In genomic region chr1:75379931-75380330, GRCm38 (mm10) we compare ENCODE assay signal across 18 mouse cellular contexts. TPM values are rescaled to one million over a fixed set of nuclear protein-coding genes. Genes with fewer than 3 reads are reported as not detected.
DNase-seq lines count a peak whose midpoint lies in the region; ATAC-seq and TF ChIP-seq lines count a peak whose summit lies in the region.
"Had no signal": no experiment of that assay in that cellular context is flagged by ENCODE, and none has a peak within 500 bp of the region (broad histone marks: within the 10 kb centered on the region; RNA-seq: fewer than 3 reads in every experiment).

No protein-coding gene starts in this region.

- no peak overlapping the region for H3K4me3 ChIP-seq in heart, adult 2 months
- H3K4me3 ChIP-seq in heart, postnatal 0 days (ENCODE audit: low read depth, low read length) = no peak overlapping the region
- H3K4me3 ChIP-seq: embryonic facial prominence, embryonic 15.5 days; left cerebral cortex, adult 2 months; liver, embryonic 15.5 days had no signal

- 64% methylated on average over 8 of the region's 8 CpGs for WGBS in heart, adult 2 months
- 49% methylated on average over 8 of the region's 8 CpGs for WGBS in heart, postnatal 0 days

- no peak for TF ChIP-seq POLR2A in heart, adult 2 months (IDR thresholded peaks at IDR 0.05; ENCODE audit: insufficient read depth, low read depth, low read length)

- no peak for TF ChIP-seq CTCF in heart, adult 2 months (IDR thresholded peaks at IDR 0.05)
- TF ChIP-seq CTCF in heart, postnatal 0 days (IDR thresholded peaks at IDR 0.05; ENCODE audit: low read depth) = no peak

- no peaks in the 10 kb centered on the region for H3K27me3 ChIP-seq in heart, adult 2 months (ENCODE audit: control insufficient read depth, insufficient read depth, low read length)
- H3K27me3 ChIP-seq in heart, postnatal 0 days (ENCODE audit: control insufficient read depth, insufficient read depth, low read length) = peaks cover 7% of the 10 kb centered on the region; the same call in 1 of the 2 replicates
- H3K27me3 ChIP-seq: embryonic facial prominence, embryonic 15.5 days had no signal

- peaks cover 2% of the 10 kb centered on the region; the same call in 1 of the 2 replicates for H3K79me2 ChIP-seq in heart, adult 2 months (replicated peaks; ENCODE audit: control insufficient read depth, insufficient read depth, low read length)

- no peaks in the 10 kb centered on the region for H3K9me3 ChIP-seq in heart, postnatal 0 days (replicated peaks; ENCODE audit: control insufficient read depth, low read length)
- H3K9me3 ChIP-seq: embryonic facial prominence, embryonic 15.5 days; liver, embryonic 15.5 days had no signal

- H3K9ac ChIP-seq in heart, adult 2 months (ENCODE audit: low read depth, low read length) = no peak overlapping the region
- no peak overlapping the region for H3K9ac ChIP-seq in heart, postnatal 0 days (replicated peaks; ENCODE audit: low read depth, low read length)
- H3K9ac ChIP-seq: embryonic facial prominence, embryonic 15.5 days; liver, embryonic 15.5 days had no signal

- TF ChIP-seq EP300 in heart, adult 2 months (IDR thresholded peaks at IDR 0.05; ENCODE audit: insufficient read depth, low read depth, low read length) = no peak
- TF ChIP-seq EP300 in heart, postnatal 0 days (IDR thresholded peaks at IDR 0.05; ENCODE audit: low read depth) = no peak

- H3K4me2 ChIP-seq in heart, postnatal 0 days (ENCODE audit: low read depth, low read length) = no peak overlapping the region
- H3K4me2 ChIP-seq: embryonic facial prominence, embryonic 15.5 days; liver, embryonic 15.5 days had no signal

- H3K27ac ChIP-seq in heart, adult 2 months = peak overlapping the region; percentile 54
- peak overlapping the region; percentile 84 for H3K27ac ChIP-seq in heart, postnatal 0 days (ENCODE audit: low read depth)
- H3K27ac ChIP-seq: embryonic facial prominence, embryonic 15.5 days; left cerebral cortex, adult 2 months; liver, embryonic 15.5 days had no signal

- no peaks in the 10 kb centered on the region for H3K36me3 ChIP-seq in heart, adult 2 months (ENCODE audit: control insufficient read depth, insufficient read depth, low read length)
- peaks cover 6% of the 10 kb centered on the region for H3K36me3 ChIP-seq in heart, postnatal 0 days (replicated peaks; ENCODE audit: control insufficient read depth, insufficient read depth, low read length)
- H3K36me3 ChIP-seq: embryonic facial prominence, embryonic 15.5 days; liver, embryonic 15.5 days had no signal

- no peak for ATAC-seq in heart, postnatal 0 days (ENCODE audit: insufficient read depth, low read depth)
- ATAC-seq: inflammation-experienced regulatory T-cells, adult 6 months; lung, postnatal 0 days had no signal

- H3K4me1 ChIP-seq in heart, adult 2 months (ENCODE audit: control insufficient read depth, insufficient read depth, low read length) = no peaks in the 10 kb centered on the region; the same call in 1 of the 2 replicates
- peaks cover 45% of the 10 kb centered on the region for H3K4me1 ChIP-seq in heart, postnatal 0 days (ENCODE audit: control insufficient read depth, insufficient read depth)

- intact Hi-C loops in heart, adult 2 months (cut with DNase I) = no loop called here
- intact Hi-C loops in heart, postnatal 25 days (cut with DNase I) = no loop called here
- intact Hi-C loops in gastrocnemius, postnatal 36 days (cut with DNase I) = no loop called here

- no peak for DNase-seq in heart, adult 2 months
- no peak for DNase-seq in heart, postnatal 25 days (ENCODE audit: low spot score)
- no peak for DNase-seq in heart, postnatal 0 days (ENCODE audit: low spot score)
- DNase-seq in heart, adult 8-10 months (ENCODE audit: low spot score) = no peak
- peak; percentile 54 to 60 for DNase-seq in gastrocnemius, postnatal 36 days
- DNase-seq in kidney, adult 11 months = no peak
- no peak for DNase-seq in urinary bladder, adult 18-20 months (ENCODE audit: low spot score in 2 of 2)
- DNase-seq: adrenal gland, postnatal 14 days; B cell, adult 2 months; midbrain, embryonic 14.5 days; thymus, postnatal 36 days had no signal

RNA-seq across cellular contexts. Expression of gene Speg, which starts 4.8 kb away (rescaled TPM):
- 100 to 1,000 TPM; 131 to 135 TPM for total RNA-seq in heart, adult 2 months (2021)
- 94.0 and 109 TPM in 2 replicates for polyA plus RNA-seq in heart, adult 2 months (2012; rRNA removed)
- 100 to 1,000 TPM; 141 to 144 TPM for total RNA-seq in heart, postnatal 25 days (2021)
- 95.0 and 105 TPM in 2 replicates for total RNA-seq in heart, postnatal 0 days (2014; rRNA removed; ENCODE audit: low replicate concordance)
- 26.8 and 30.2 TPM in 2 replicates for polyA plus RNA-seq in heart, postnatal 0 days (2015; fragmentation: Nextera tagmentation; extraction: Ambion mirVana)
- total RNA-seq in heart, adult 8-10 months (2022) = 100 to 1,000 TPM; 131 to 145 (median 137) TPM
- total RNA-seq in gastrocnemius, postnatal 36 days (2021) = 100 to 1,000 TPM; 229 to 230 TPM
- total RNA-seq: common myeloid progenitor, adult 5-6 weeks; megakaryocyte progenitor cell, adult 5-6 weeks had no signal

RNA-seq across cellular contexts. Expression of gene Des, which starts 19.8 kb away (rescaled TPM):
- 1,000 to 10,000 TPM; 1,224 to 1,521 TPM for total RNA-seq in heart, adult 2 months (2021)
- 719 and 781 TPM in 2 replicates for polyA plus RNA-seq in heart, adult 2 months (2012; rRNA removed)
- total RNA-seq in heart, postnatal 25 days (2021) = 1,000 to 10,000 TPM; 1,261 to 1,294 TPM
- 983 and 1,187 TPM in 2 replicates for total RNA-seq in heart, postnatal 0 days (2014; rRNA removed; ENCODE audit: low replicate concordance)
- 601 and 639 TPM in 2 replicates for polyA plus RNA-seq in heart, postnatal 0 days (2015; fragmentation: Nextera tagmentation; extraction: Ambion mirVana)
- total RNA-seq in heart, adult 8-10 months (2022) = 1,000 to 10,000 TPM; 1,263 to 1,551 (median 1,367) TPM
- total RNA-seq in gastrocnemius, postnatal 36 days (2021) = 1,000 to 10,000 TPM; 1,843 to 1,948 TPM
- total RNA-seq: common myeloid progenitor, adult 5-6 weeks; megakaryocyte progenitor cell, adult 5-6 weeks had no signal

RNA-seq across cellular contexts. Expression of gene Gmppa, which starts 55.8 kb away (rescaled TPM):
- 10 to 100 TPM; 38.9 to 39.9 TPM for total RNA-seq in heart, adult 2 months (2021)
- 91.3 and 94.6 TPM in 2 replicates for polyA plus RNA-seq in heart, adult 2 months (2012; rRNA removed)
- total RNA-seq in heart, postnatal 25 days (2021) = 10 to 100 TPM; 36.6 to 37.3 TPM
- 74.7 and 85.2 TPM in 2 replicates for total RNA-seq in heart, postnatal 0 days (2014; rRNA removed; ENCODE audit: low replicate concordance)
- polyA plus RNA-seq in heart, postnatal 0 days (2015; fragmentation: Nextera tagmentation; extraction: Ambion mirVana) = 47.4 and 55.9 TPM in 2 replicates
- 10 to 100 TPM; 34.1 to 44.8 (median 40.8) TPM for total RNA-seq in heart, adult 8-10 months (2022)
- total RNA-seq in gastrocnemius, postnatal 36 days (2021) = 10 to 100 TPM; 35.4 to 35.5 TPM

Comparison
In these comparisons a context has a peak if more than half of its experiments do, and no peak if none do; other contexts are left out.
1. DNase-seq: peak in gastrocnemius, postnatal 36 days (2 of 2); none in heart, adult 2 months (0 of 2), heart, postnatal 25 days (single experiment), heart, postnatal 0 days (single experiment), heart, adult 8-10 months (single experiment), kidney, adult 11 months (single experiment) and urinary bladder, adult 18-20 months (0 of 2).